Mouse (Mus musculus): ENCODE data around the gene Aqp12.
"Not testable (repeated sequence)": the region's sequence is repeated elsewhere in the genome, so short reads cannot be mapped to it uniquely, and the experiment has no call there.

The Aqp12 gene

DNA sequence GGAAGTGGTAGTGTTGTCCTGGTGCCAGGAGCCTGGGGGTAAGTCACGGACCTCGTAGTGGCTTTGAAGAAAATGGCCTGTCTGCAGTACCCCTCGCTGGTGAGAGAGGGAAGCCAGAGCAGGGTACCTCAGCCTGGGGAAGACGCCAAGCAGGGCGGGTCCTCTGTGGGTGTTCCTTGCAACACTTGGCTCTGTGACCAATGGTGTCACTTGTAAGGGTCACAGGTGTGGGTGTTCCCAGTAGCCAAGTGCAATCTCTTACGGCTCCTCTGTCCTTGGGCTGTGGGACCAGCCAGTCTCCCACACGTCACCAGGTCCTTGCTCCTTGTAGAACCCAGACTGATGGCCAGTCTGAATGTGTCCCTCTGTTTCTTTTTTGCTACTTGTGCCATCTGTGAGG is at the start of gene Aqp12:
TSS of gene Aqp12 (plus strand) at position 274 of the 400 bp plus-strand sequence.
- no peak for DNase-seq

DNA sequence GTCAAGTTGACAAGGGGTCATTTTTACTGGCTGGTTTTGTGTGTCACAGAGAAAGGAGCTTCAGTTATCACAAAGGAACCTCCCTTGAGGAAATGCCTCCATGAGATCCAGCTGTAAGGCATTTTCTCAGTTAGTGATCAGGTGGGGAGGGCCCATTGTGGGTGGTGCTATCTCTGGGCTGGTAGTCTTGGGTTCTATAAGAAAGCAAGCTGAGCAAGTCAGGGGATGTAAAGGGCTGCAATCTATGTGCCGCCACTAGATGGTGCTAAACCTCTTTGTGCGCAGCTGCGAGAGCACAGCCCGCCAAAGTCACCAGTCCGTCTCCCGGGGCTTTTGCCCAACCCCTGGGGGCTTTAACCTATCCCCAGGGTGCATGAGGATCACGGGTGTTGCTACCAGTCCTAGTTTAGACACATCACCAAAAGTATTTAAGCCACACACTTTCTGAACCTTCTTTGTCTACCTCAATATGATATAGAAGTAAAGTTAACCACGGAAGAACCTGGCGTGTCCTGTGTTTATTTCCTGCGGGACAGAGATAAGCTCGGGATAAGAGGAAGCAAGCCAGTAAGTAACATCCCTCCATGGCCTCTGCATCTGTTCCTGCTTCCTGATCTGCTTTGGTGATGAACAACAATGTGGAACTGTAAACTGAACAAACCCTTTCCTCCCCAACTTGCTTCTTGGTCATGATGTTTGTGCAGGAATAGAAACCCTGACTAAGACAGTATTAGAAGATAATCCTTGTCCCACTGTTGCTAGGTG is 49.4 kb upstream of the Aqp12 start:
- DNase-seq, result peak; percentile 77

DNA sequence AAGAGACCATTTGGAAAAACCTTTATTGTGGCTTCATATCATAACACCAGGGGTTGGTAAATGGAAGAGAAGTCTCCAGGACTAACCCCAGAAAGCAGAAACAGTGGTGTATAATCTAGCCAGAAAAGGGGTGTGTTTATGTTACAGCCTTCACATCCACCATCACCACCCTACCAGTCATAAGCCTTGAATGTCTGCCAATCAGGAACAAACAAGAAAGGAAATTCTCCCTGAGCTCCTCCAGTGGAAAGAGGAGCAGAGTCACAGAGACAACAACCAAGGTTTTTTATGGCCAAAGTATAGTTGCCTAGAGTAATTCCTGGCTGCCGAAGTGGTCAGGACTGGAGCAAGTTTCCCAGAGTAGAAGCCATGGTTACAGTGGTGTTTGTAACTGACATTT is 47.1 kb upstream of the Aqp12 start:
- DNase-seq, result no peak

DNA sequence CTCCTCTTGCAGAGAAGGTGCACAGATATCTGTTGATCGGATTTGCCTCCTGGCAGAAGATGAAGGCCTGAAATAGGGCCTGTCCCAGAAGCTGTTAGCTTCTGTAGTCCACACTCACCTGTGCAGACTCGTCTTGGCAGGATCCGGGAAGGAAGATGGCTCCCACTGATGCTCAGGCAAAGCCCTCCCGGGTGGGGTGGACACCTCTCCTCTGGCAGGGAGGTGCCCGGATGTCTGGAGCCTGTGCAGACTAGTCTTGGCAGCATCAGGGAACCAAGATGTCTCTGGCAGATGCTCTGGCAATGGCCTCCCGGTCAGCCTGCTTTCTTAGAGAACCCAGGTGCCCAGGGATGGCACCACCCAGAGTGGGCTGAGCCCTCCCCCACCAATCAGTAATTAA is 35.3 kb upstream of the Aqp12 start:
- not testable (repeated sequence) for DNase-seq

DNA sequence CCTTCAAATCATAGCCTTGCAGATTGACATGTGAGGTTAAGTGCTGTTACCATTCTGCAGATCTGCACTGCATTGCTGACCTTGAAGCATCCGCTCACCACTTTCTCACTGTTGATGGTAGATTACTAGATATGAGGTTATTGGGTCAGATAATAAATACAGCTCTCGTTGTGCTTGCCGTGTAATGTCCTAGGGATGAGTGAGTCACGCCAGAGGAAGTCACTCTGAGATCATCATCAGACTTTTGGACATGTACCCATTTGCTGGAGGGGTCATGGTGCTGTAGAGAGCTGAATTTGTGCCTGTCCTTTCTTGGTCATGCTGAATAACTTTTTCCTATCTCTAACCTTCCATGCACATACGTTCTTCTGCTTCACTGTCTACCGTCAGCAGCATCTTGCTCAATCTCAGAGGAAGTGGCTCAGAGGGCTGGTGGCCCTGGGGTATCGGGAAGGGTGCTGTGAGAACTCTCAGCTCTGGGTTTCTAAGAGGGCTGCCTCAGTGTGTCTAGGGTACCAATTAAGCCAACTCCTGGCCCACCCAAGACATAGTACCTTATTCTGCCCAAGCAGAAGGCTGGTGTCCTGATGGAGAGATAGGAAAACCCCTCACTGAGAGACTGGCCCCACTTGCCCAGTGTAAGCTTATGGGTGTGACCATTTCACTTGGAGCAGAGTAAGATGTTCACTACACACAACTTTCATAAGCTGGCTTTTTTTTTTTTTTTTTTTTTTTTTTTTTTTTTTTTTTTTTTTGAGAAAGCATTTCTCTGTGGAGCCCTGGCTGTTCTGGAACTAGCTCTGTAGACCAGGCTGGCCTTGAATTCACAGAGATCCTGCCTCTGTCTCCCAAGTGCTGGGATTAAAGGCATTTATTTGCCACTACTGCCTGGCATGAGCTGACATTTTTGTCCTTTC is 34.0 kb upstream of the Aqp12 start:
- DNase-seq, result no peak

DNA sequence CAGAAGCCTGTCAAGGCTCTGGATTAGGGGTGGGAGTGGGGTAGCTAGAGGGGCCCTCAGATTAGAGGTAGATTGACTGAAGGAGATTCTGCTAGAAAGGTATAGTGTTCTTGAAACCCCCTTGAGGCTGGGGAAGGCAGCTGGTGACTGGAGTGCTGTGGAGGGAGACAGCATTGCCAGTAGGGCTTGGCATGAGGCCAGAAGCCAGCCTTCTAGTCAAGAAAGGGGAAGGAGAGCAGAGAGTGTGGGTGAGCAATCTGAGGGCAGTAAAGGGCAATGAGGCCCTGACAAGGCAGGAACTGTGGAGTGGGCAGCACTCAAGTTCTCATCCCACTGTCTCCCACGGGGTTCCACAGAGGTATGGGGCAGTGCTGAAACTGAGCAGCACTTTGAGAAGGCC is 33.3 kb upstream of the Aqp12 start:
- no peak for DNase-seq

DNA sequence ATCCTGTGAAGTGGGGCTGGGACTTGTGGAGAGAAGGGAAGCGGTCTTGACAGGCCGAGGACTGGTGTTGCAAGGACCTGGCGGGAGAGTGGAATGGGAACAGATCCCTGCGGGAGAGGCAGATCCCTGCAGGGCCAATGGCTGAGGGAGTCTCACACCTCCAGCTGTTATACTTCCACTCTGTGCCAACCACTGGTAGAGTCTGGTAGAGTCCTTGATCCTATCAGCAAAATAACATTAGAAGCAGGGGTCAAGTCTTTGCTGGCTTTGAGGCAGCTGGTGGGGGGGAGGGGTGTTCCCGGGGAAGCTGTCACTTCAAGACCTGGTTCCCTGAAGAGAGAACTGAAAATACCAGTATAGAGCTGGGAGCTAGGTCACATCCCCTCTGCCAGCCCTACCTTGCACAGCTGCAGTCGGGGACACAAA is 30.0 kb upstream of the Aqp12 start:
- no peak for DNase-seq

DNA sequence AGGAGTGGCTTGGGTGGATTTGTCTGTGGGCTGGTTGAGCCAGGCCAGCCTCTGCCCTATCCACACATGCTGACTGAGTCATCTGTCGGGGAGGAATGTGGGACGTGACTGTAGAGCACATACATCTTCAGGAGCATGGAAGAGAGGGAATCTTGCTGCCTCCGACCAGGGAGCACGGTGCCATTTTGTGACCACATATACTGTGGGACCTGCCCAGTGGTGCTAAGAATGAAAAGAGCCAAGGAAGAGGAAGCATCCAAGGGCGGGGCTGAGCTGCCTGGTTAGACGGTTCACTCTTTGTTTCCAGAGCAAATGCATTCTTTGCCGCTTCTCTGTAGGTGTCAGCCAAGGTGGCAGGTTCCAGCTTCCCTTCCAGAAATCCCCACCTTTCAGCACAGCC is 27.5 kb upstream of the Aqp12 start:
- DNase-seq, result no peak

DNA sequence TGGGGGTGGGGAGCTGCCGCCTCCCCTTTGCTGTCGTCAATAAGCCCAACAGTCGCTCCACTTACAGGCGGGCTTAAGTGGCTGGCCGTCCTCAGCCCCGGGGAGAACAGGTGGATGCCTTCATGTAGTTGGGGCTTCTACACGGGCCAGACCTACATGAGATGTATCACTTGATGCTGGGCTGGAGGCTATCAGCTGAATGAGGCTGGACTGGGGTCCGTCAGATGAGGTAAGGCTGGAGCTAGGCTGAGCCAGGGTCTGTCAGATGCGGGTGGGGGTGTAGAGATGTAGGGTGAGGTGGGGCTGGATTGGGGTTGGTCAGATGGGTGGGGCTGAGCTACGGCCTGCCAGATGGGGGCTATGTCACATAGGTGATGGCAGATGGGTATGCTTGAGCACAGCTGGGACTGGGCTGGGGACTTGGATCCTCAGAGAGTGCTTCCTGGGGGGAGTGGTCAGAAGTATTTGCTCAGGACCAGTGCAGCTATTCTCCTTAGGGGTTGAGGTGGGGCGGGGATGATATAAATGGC is 27.0 kb upstream of the Aqp12 start:
- no peak for DNase-seq

DNA sequence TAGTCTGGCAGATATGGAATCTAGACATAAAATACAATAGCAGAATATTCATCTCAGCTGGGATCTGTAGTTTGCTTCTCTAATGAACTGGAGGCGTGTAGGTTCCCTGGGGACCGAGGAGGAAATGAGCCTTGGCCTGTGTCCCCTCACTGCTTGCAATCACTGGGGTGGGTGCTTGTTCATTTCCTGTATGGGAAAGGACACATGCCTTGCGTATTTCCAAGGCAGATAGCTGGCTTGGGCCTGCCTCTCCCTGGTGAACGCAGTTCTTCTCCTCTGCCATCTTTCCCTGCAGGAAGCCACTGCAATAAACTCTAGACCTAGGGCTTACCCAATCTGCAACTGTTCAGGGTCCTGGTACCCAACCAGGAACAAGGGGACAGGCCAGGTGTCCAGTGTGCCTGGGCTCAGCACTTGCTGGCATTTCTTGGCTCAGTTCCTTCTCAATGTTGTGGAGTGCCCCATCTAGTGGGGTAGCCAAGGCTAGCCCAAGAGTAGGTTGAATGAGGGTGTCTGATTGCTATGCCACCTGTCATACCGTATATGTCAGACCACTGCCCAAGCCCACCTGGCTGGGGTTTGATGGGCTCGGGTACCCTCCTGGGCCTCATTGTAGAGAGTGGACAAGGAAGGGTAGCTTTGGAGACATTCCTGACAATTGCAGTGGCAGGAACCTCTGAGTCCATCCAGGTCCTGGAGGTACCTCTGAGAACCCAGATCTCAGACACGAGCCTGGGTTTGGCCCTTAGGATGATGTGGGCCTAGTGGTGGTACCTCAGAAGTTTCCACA is 24.9 kb upstream of the Aqp12 start:
- no peak for DNase-seq

DNA sequence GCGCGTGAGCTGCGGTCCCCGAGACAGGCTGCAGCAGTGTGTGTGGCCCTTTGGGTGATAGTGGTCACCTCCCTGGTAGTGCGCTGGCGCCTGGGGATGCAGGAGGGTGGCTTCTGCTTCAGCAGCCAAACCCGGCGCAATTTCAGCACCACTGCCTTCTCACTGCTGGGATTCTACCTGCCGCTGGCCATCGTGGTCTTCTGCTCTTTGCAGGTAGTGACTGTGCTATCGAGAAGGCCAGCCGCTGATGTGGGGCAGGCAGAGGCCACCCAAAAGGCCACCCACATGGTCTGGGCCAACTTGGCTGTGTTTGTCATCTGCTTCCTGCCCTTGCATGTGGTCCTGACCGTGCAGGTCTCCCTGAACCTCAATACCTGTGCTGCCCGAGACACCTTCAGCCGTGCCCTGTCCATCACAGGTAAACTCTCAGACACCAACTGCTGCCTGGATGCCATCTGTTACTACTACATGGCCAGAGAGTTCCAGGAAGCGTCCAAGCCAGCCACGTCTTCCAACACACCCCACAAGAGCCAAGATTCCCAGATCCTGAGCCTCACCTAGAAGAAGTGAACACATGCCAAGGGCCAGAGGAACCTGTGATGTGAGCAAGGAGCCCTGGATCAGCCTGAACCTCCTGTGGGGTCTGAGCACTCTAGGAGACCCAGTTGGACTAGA is 23.1 kb upstream of the Aqp12 start:
- DNase-seq, result no peak

DNA sequence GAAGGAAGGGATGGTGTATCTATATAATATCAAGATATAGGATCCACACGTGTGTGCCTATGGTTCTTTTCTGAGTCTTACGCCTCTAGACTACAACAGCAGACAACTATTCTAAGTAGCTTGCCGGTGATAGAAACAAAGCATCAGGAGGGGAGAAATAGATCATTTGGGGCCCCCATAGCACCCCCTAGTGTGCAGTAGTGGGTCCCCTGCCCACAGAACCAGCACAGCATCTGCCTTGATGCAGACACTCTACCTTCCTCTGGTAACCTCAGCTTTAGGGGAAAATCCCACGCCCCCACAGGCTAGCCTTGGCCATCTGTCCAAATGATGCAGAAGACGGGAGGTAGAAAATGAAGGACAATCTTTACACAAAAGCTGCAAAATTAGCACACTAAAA is 21.1 kb upstream of the Aqp12 start:
- DNase-seq, result no peak

DNA sequence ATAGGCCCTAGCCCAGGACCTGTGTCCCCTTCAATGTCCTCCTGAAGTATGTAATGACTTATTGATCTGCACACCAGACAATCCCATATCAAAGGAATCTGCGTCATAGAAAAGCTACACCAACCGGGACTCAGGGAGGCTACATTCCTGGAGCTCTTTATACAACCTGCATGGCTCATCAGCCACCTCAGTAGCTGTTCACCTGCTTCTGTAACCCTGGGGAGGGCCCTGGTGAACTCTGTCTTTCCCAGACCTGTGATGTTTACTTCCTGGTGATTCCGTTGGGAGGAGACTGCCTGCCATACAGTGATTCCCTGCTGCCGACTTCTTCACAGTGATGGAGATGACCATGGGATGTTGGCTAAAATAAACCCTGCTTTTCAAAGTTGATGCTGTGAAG is 17.2 kb upstream of the Aqp12 start:
- DNase-seq, result no peak

DNA sequence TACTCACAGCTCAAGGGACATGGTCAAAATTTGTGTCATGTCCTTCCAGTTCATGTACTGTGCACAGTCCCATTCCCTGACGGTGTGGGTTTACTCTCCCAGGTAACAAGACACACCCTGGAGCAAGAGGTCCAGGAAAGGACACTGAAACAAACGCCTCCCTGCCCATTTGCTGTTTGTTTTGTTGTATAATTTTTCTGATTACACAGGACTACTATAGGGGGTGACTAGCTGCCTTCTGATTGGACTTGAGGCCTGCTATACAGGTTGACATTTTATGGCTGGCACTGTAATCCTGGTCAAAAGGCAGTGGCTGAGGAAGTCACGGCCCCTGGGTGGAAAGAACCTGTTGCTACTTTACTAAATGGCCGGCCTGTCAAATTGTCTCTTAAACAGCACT is 16.2 kb upstream of the Aqp12 start:
- DNase-seq, result no peak

DNA sequence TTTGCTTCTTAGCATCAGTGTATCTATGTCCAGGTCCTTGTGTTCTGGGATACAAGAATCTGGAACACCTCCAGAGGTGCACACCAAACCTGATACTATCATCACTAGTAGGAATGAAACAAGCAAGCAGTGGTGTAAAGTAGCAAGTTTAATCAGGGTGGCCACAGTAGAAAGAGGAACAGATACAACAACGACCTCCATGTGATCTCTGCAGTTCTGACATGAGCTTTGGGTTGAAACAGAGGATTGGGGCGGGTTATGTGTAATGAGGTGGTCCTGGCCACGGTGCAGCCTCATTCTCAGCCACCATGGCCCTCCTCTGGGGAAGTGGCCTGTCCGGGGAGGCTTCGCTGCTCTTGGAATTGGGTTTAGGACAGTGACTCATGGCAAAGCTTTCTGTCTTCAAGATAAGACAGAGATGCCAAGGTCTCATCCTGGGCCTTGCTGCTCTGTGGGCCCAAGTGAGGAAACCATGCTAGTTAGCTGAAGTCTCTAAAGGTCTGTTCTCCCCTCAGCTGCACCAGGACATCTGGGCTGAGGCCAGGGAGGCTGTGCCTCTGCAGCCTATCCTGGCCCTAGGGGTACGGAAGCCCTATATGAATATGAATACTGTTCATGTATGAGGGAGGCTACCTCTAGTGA is 13.8 kb upstream of the Aqp12 start:
- DNase-seq, result no peak

DNA sequence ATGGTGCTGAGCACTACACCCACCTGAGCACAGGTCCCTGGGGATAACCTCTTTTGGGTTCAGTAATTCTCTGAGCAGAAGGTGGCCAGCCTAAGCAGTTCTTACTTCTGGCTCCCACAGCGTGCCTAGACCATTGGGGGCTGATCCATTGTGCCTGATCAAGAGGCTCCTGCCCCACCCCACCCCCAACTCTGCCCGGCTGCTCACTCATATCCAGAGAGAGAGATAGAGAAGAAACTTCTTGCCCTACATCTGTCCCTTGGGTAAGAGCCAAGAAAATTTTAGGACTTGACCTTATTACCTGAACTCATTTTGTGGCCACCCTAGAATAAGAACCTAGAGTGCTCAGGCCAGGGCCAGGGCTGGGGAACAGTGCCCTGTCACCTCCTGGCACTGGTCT is 13.3 kb upstream of the Aqp12 start:
- no peak for DNase-seq

DNA sequence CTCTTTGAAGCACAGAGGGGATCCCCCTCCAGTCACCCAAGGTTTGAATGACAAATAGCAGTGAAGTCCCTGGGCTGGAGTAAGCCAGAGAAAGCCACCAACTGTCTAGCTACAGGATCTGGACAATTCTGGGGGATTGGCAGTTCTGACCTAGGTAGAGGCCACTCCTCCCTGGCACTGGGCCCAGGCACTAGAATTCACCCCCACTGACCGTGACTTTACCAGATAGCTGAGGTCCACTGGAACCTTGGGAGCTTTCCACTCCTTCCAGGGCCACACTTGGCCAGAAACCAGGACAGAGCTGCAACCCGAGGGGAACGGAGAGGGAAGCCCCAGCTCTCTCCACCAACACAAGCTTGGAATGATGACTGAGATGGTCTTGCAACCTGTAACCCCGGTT is 3.1 kb downstream of the Aqp12 start:
- DNase-seq, result no peak

DNA sequence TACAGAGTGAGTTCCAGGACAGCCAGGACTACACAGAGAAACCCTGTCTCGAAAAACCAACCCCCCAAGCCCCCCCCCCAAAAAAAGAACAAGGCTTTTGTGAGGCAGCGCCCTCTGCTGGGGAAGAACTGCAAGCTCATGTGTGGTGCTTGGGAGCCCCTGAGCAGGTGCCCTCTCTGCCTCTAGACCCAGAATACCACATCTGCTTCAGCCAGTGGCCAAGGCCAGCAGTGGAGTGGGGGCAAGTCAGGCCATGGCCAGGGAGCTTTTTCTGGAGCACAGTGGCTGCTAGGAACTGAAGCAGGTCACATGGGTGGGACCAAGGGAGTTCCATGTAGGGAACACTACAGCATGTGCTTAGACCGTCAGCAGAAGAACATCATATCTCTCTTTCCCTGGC is 4.6 kb downstream of the Aqp12 start:
- DNase-seq, result no peak

DNA sequence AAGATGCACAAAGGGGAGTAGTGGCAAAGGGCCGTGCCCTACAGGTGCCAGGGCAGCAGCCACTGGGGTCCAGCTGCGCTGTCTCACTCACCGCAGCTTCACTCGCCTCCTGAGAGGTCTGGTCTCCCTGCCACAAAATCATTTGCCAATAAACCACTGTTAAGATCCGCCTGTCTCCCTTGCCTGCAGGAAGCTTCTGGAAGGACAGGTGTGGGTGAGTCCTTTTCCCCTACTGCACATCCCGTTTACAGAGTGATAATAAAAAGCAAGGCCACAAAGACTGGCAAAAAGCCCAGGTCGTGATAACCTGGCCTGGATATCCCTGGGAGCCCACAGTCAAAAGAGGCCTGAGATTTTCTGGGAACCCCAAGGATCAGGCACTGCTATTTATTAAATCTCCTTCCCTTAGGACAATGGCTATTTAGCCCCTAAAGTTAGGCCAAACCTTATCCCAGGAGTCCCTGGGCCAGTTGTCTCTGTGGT is 6.0 kb downstream of the Aqp12 start:
- DNase-seq, result no peak

DNA sequence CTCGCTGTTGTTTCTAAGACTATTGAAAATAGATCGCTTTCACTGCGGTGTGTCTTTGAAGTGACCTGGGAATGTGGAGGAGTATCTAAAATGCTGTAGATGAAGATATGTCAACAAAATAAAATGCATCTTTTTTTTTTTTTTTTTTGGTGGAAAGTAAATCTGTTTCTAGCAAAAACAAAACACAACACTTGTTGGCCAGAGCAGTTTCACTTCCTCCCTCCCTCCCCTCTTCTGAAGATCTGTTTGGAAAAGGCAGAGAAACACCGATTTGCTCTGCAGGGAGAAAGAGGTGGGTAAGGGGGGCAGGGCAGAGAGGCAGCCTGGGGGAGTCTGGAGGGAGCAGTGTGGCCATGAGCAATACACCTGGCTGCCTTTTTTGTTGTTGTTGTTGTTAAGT is 7.2 kb downstream of the Aqp12 start:
- no peak for DNase-seq

DNA sequence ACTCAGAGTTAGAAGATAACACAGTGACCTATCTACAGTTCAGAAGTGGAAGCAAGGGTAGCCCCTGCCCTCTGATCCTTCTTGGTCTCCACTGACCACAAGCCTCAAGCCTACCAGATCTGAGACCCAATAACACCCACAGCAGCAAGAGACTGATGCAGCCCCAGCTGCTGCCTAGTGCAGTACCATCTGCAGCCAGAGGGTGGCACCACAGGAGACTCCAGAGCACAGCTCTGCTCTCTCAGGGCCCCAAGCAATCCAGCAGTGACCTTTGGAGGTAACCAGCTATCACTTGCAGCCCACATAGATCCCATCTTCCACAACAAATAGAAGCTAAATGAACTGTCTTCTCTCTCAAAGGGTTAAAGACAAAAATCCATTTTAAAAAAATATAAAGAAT is 8.3 kb downstream of the Aqp12 start:
- DNase-seq, result peak; percentile 83

DNA sequence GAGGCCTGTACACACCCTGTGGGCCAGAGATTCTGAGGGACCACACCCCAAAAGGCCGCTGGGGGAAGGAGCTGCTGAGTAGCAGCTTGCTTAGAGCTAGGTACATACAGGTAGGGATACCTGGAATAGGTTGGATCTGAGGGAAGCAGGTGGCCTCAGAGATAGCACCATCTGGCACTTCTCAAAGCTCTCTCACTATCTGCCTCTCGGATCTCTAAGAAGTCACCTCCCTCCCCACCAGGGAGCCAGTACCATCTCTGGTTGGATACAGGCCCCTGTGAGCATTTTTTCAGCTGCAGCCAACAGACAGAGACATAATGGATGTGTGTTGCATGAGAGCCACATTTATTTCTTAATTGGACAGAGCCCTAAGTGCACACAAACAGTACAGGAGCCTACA is 9.0 kb downstream of the Aqp12 start:
- peak; percentile 61 for DNase-seq
